Mouse (Mus musculus): Measurements from ENCODE around the gene Gm20388. TPM values are rescaled to one million over a fixed set of nuclear protein-coding genes. Genes with fewer than 3 reads are reported as not detected.

Gene Gm20388
- polyA plus RNA-seq, 1 experiment from 2014 or later: not detected

- H3K4me1 ChIP-seq (ENCODE audit: control insufficient read depth, insufficient read depth, low read length): no peaks in the 10 kb centered on the region; the same call in 1 of the 2 replicates
- H3K9ac ChIP-seq (ENCODE audit: low read length): no peak overlapping the region
- no peak overlapping the region for H3K4me2 ChIP-seq
- no peak overlapping the region for H3K27ac ChIP-seq (ENCODE audit: low read depth, low read length)
- DNase-seq (ENCODE audit: low spot score, missing footprints) (no peak), ATAC-seq (ENCODE audit: low FRiP score) (no peak)
- WGBS: 90% methylated on average over 9 of the region's 9 CpGs
- H3K27me3 ChIP-seq (ENCODE audit: control insufficient read depth, insufficient read depth, low read length): no peaks in the 10 kb centered on the region
- no peaks in the 10 kb centered on the region for H3K9me3 ChIP-seq (ENCODE audit: control insufficient read depth, low read length)
- H3K36me3 ChIP-seq (ENCODE audit: control insufficient read depth, insufficient read depth, low read length): peaks cover 16% of the 10 kb centered on the region
- H3K4me3 ChIP-seq (ENCODE audit: low read depth, low read length): no peak overlapping the region
These were observed 3491.3 kb downstream of the Gm20388 start for GRCm38 (mm10) chr8:123401936-123402335.

DNA sequence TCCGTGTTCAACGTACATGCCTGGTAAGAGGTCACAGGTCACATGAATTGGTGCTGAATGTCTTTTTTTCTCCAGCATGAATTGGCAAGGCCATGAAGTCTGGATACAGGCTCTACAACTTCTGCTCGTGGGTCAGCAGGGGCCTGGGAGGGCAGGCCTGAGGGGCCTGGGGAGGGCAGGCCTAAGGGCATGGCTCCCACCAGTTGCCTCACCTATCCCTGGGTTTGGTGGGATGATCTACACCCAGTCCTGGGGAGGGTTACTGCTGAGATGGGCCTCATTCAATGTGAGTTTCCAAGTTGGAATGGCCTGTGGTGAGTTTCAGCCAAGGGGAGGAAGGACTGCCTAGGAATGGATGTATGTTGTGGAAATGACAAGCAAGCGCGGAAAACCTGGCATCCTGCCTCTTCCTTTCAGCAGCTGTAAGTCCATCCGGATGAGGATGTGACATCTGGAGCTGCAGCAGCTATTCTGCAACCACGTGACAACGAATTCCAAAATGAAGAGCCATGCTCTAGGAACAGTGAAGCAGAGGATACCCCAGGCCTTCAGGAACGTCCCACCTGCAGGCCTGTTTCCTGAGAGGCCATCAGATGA is 3492.2 kb downstream of the Gm20388 start:
- DNase-seq (ENCODE audit: low spot score, missing footprints): no peak
- no peak overlapping the region for H3K4me2 ChIP-seq
- peaks cover 13% of the 10 kb centered on the region for H3K36me3 ChIP-seq (ENCODE audit: control insufficient read depth, insufficient read depth, low read length)
- WGBS: 91% methylated on average over 9 of the region's 9 CpGs
- H3K4me3 ChIP-seq (ENCODE audit: low read depth, low read length): no peak overlapping the region
- no peaks in the 10 kb centered on the region for H3K27me3 ChIP-seq (ENCODE audit: control insufficient read depth, insufficient read depth, low read length)
- no peak overlapping the region for H3K9ac ChIP-seq (ENCODE audit: low read length)
- H3K9me3 ChIP-seq (ENCODE audit: control insufficient read depth, low read length): no peaks in the 10 kb centered on the region
- ATAC-seq (ENCODE audit: low FRiP score): no peak
- H3K27ac ChIP-seq (ENCODE audit: low read depth, low read length): no peak overlapping the region
- H3K4me1 ChIP-seq (ENCODE audit: control insufficient read depth, insufficient read depth, low read length): no peaks in the 10 kb centered on the region; the same call in 1 of the 2 replicates

- ATAC-seq (ENCODE audit: low FRiP score) (no peak), DNase-seq (ENCODE audit: low spot score, missing footprints) (no peak)
- H3K36me3 ChIP-seq (ENCODE audit: control insufficient read depth, insufficient read depth, low read length): peaks cover 8% of the 10 kb centered on the region
- 51% methylated on average over 8 of the region's 8 CpGs for WGBS
- H3K9me3 ChIP-seq (ENCODE audit: control insufficient read depth, low read length): no peaks in the 10 kb centered on the region
- no peak overlapping the region for H3K9ac ChIP-seq (ENCODE audit: low read length)
- H3K4me2 ChIP-seq: no peak overlapping the region
- H3K4me1 ChIP-seq (ENCODE audit: control insufficient read depth, insufficient read depth, low read length): peaks cover 5% of the 10 kb centered on the region
- H3K27me3 ChIP-seq (ENCODE audit: control insufficient read depth, insufficient read depth, low read length): 0 out of 2 replicates have a peak, but pooled peaks cover 2% of the 10 kb centered on the region
- H3K4me3 ChIP-seq (ENCODE audit: low read depth, low read length): no peak overlapping the region
- H3K27ac ChIP-seq (ENCODE audit: low read depth, low read length): no peak overlapping the region
These were observed 3493.9 kb downstream of the Gm20388 start for GRCm38 (mm10) chr8:123404521-123404920.

GRCm38 (mm10) chr8:123406786-123407185 is 3496.1 kb downstream of the Gm20388 start, which contains the start of gene Mc1r:
Gene Mc1r (plus strand): TSS chr8:123407107.
- no peak within 1 kb of the TSS; the same call in 1 of the 2 replicates for H3K9ac ChIP-seq (ENCODE audit: low read length)
- no peak within 1 kb of the TSS for H3K27ac ChIP-seq (ENCODE audit: low read depth, low read length)
- DNase-seq (ENCODE audit: low spot score, missing footprints) (peak; percentile 97), ATAC-seq (ENCODE audit: low FRiP score) (no peak)
- H3K4me1 ChIP-seq (ENCODE audit: control insufficient read depth, insufficient read depth, low read length): peaks cover 15% of the 10 kb centered on the region
- 0 out of 2 replicates have a peak, but pooled peaks cover 2% of the 10 kb centered on the region for H3K27me3 ChIP-seq (ENCODE audit: control insufficient read depth, insufficient read depth, low read length)
- H3K4me2 ChIP-seq: no peak within 1 kb of the TSS
- no peaks in the 10 kb centered on the region for H3K36me3 ChIP-seq (ENCODE audit: control insufficient read depth, insufficient read depth, low read length)
- WGBS: 9% methylated on average over 4 of the region's 4 CpGs
- no peaks in the 10 kb centered on the region for H3K9me3 ChIP-seq (ENCODE audit: control insufficient read depth, low read length)
- H3K4me3 ChIP-seq (ENCODE audit: low read depth, low read length): no peak within 1 kb of the TSS

- peaks cover 17% of the 10 kb centered on the region for H3K4me1 ChIP-seq (ENCODE audit: control insufficient read depth, insufficient read depth, low read length)
These were observed 3497.0 kb downstream of the Gm20388 start for GRCm38 (mm10) chr8:123407612-123408011.

GRCm38 (mm10) chr8:123408586-123409544 is 3498.2 kb downstream of the Gm20388 start:
- H3K9ac ChIP-seq (ENCODE audit: low read length): peak overlapping the region; percentile 22; the same call in 1 of the 2 replicates
- WGBS: 83% methylated on average over 9 of the region's 9 CpGs
- ATAC-seq (ENCODE audit: low FRiP score) (no peak), DNase-seq (ENCODE audit: low spot score, missing footprints) (peak; percentile 78)
- no peak overlapping the region for H3K4me3 ChIP-seq (ENCODE audit: low read depth, low read length)
- H3K36me3 ChIP-seq (ENCODE audit: control insufficient read depth, insufficient read depth, low read length): no peaks in the 10 kb centered on the region
- peaks cover 5% of the 10 kb centered on the region for H3K27me3 ChIP-seq (ENCODE audit: control insufficient read depth, insufficient read depth, low read length)
- peaks cover 26% of the 10 kb centered on the region for H3K4me1 ChIP-seq (ENCODE audit: control insufficient read depth, insufficient read depth, low read length)
- H3K27ac ChIP-seq (ENCODE audit: low read depth, low read length): no peak overlapping the region; the same call in 1 of the 2 replicates
- no peak overlapping the region; the same call in 1 of the 2 replicates for H3K4me2 ChIP-seq
- H3K9me3 ChIP-seq (ENCODE audit: control insufficient read depth, low read length): no peaks in the 10 kb centered on the region

More at GRCm38 (mm10) chr8:123407612-123408011, 3497.0 kb downstream of the Gm20388 start:
- ATAC-seq (ENCODE audit: low FRiP score): no peak
- H3K36me3 ChIP-seq (ENCODE audit: control insufficient read depth, insufficient read depth, low read length): no peaks in the 10 kb centered on the region
- DNase-seq (ENCODE audit: low spot score, missing footprints): peak; percentile 56
- H3K9me3 ChIP-seq (ENCODE audit: control insufficient read depth, low read length): no peaks in the 10 kb centered on the region
- no peak overlapping the region for H3K4me3 ChIP-seq (ENCODE audit: low read depth, low read length)
- WGBS: 91% methylated on average over 13 of the region's 13 CpGs
- H3K27me3 ChIP-seq (ENCODE audit: control insufficient read depth, insufficient read depth, low read length): 0 out of 2 replicates have a peak, but pooled peaks cover 2% of the 10 kb centered on the region
- no peak overlapping the region for H3K27ac ChIP-seq (ENCODE audit: low read depth, low read length)
- H3K4me2 ChIP-seq: no peak overlapping the region
- no peak overlapping the region for H3K9ac ChIP-seq (ENCODE audit: low read length)

DNA sequence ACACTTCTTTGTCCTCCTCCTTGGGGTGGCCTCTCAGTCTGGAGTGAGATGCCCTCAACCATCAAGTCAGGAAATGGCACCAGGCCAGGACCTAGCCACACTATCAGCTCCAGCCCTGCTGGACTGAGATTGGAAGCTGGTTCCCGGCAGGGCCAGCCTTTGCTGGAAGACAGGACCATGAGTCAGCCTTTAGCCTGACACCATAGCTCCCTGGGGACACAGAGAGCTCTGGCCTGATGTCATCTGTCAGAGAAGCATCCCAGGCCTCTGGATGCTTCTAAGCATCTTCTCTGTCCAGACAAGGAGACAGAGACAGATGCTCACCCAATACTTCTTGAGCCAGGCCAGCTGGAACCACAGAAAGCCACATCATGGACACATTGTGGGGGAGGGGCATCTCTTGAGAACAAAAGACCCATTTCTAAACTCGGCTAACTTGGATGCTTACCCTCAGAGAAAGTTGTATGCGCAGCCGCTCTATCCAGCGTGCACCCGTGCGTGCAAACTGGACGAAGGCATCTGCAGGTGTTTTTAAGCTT is 3499.5 kb downstream of the Gm20388 start:
- peaks cover 5% of the 10 kb centered on the region for H3K27me3 ChIP-seq (ENCODE audit: control insufficient read depth, insufficient read depth, low read length)
- H3K9me3 ChIP-seq (ENCODE audit: control insufficient read depth, low read length): no peaks in the 10 kb centered on the region
- peak overlapping the region; percentile 87 for H3K27ac ChIP-seq (ENCODE audit: low read depth, low read length)
- peak overlapping the region; percentile 64 for H3K4me2 ChIP-seq
- 44% methylated on average over 8 of the region's 8 CpGs for WGBS
- H3K4me1 ChIP-seq (ENCODE audit: control insufficient read depth, insufficient read depth, low read length): peaks cover 29% of the 10 kb centered on the region
- peak overlapping the region; percentile 66 for H3K4me3 ChIP-seq (ENCODE audit: low read depth, low read length)
- ATAC-seq (ENCODE audit: low FRiP score): no peak
- H3K36me3 ChIP-seq (ENCODE audit: control insufficient read depth, insufficient read depth, low read length): no peaks in the 10 kb centered on the region
- H3K9ac ChIP-seq (ENCODE audit: low read length): peak overlapping the region; percentile 89
- peak; percentile 94 for DNase-seq (ENCODE audit: low spot score, missing footprints)

DNA sequence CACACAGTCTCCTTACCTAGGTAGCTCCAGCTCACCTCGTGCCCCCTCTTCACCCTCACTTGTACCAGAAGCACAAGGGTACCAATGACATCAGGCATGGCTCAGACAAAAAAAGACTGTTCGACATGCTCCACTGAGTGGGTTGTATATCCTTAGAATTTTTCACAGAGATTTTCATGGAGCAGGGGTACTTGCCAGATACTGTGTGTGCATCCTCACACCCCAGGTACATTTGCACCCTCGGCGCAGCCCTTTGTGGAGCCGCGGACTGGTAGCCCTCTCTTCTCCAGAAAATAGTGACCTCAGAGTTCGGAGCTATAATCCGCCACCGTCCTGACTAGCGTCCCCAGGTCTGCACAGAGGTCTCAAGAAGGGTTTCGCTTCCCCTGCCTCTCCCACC is 3500.1 kb downstream of the Gm20388 start:
- WGBS: 5% methylated on average over 11 of the region's 11 CpGs
- Histone ChIP-seq H3K27ac (ENCODE audit: low read depth, low read length) (peak overlapping the region; percentile 87), H3K9ac (ENCODE audit: low read length) (peak overlapping the region; percentile 89), H3K4me2 (peak overlapping the region; percentile 64), H3K4me3 (ENCODE audit: low read depth, low read length) (peak overlapping the region; percentile 66), H3K9me3 (ENCODE audit: control insufficient read depth, low read length) (no peaks in the 10 kb centered on the region), H3K4me1 (ENCODE audit: control insufficient read depth, insufficient read depth, low read length) (peaks cover 29% of the 10 kb centered on the region), H3K27me3 (ENCODE audit: control insufficient read depth, insufficient read depth, low read length) (peaks cover 5% of the 10 kb centered on the region), H3K36me3 (ENCODE audit: control insufficient read depth, insufficient read depth, low read length) (no peaks in the 10 kb centered on the region)
- DNase-seq (ENCODE audit: low spot score, missing footprints) (no peak), ATAC-seq (ENCODE audit: low FRiP score) (peak; percentile 31)

All from midbrain, embryonic 11.5 days (tissue).